Comparison of ENCODE assay signal across 8 mouse cellular contexts in genomic region chr14:55062626-55063025, GRCm38 (mm10). TPM values are rescaled to one million over a fixed set of nuclear protein-coding genes. Genes with fewer than 3 reads are reported as not detected.
A peak's percentile ranks its signal among the peaks of the same experiment; 100 is the strongest.
DNase-seq lines count a peak whose midpoint lies in the region; ATAC-seq and TF ChIP-seq lines count a peak whose summit lies in the region.

No protein-coding gene starts in this region.

- ATAC-seq in embryonic facial prominence, embryonic 11.5 days (replicated peaks; ENCODE audit: insufficient number of reproducible peaks, low FRiP score, low TSS enrichment, low read depth), result peak; percentile 55; the same call in 1 of the 2 replicates
- ATAC-seq in intestine, embryonic 15.5 days, result peak; percentile 83
- ATAC-seq in megakaryocyte-erythroid progenitor cell, adult 5-6 weeks (replicated peaks; ENCODE audit: low FRiP score, low TSS enrichment, poor library complexity, severe bottlenecking), result peak; percentile 97

- no peaks in the 10 kb centered on the region for H3K9me3 ChIP-seq in embryonic facial prominence, embryonic 11.5 days (replicated peaks; ENCODE audit: control insufficient read depth, low read length)
- H3K9me3 ChIP-seq in intestine, embryonic 15.5 days, result no peaks in the 10 kb centered on the region

- H3K4me2 ChIP-seq in embryonic facial prominence, embryonic 11.5 days (ENCODE audit: low read depth, low read length), result 0 out of 2 replicates have a peak overlapping the region, but pooled peaks have one; percentile 7
- peak overlapping the region; percentile 30 for H3K4me2 ChIP-seq in intestine, embryonic 15.5 days (replicated peaks)

- WGBS in embryonic facial prominence, embryonic 11.5 days, result 22% methylated on average over 17 of the region's 17 CpGs
- WGBS in intestine, embryonic 15.5 days, result 25% methylated on average over 17 of the region's 17 CpGs

- peaks cover 4% of the 10 kb centered on the region for H3K36me3 ChIP-seq in embryonic facial prominence, embryonic 11.5 days (replicated peaks; ENCODE audit: control insufficient read depth, insufficient read depth, low read depth, low read length)
- no peaks in the 10 kb centered on the region for H3K36me3 ChIP-seq in intestine, embryonic 15.5 days

- TF ChIP-seq POLR2A in brain, embryonic 14.5 days (IDR thresholded peaks at IDR 0.05; ENCODE audit: borderline replicate concordance, extremely low read depth, insufficient read depth, insufficient read length, poor library complexity, severe bottlenecking), result no peak

- no peaks in the 10 kb centered on the region for H3K27me3 ChIP-seq in embryonic facial prominence, embryonic 11.5 days (ENCODE audit: control insufficient read depth, insufficient read depth, low read length)
- 0 out of 2 replicates have a peak, but pooled peaks cover 3% of the 10 kb centered on the region for H3K27me3 ChIP-seq in intestine, embryonic 15.5 days (replicated peaks)

- no peaks in the 10 kb centered on the region; the same call in 1 of the 2 replicates for H3K4me1 ChIP-seq in embryonic facial prominence, embryonic 11.5 days (ENCODE audit: control insufficient read depth, insufficient read depth, low read length)
- peaks cover 6% of the 10 kb centered on the region for H3K4me1 ChIP-seq in intestine, embryonic 15.5 days (replicated peaks)

- no peak overlapping the region for H3K27ac ChIP-seq in embryonic facial prominence, embryonic 11.5 days (replicated peaks; ENCODE audit: low read depth, low read length)
- H3K27ac ChIP-seq in intestine, embryonic 15.5 days, result no peak overlapping the region

- DNase-seq in kidney, postnatal 4 days, result peak; percentile 52 to 62
- no peak for DNase-seq in kidney, adult 18-20 months
- DNase-seq in brain, embryonic 14.5 days (ENCODE audit: low read depth), result peak; percentile 76
- peak; percentile 38 for DNase-seq in embryonic facial prominence, embryonic 11.5 days (ENCODE audit: low spot score)
- DNase-seq in thymus, postnatal 14 days, result peak; percentile 71
- no peak for DNase-seq in ovary, adult 18-20 months (ENCODE audit: low spot score)

- 0 out of 2 replicates have a peak overlapping the region, but pooled peaks have one; percentile 3 for H3K9ac ChIP-seq in embryonic facial prominence, embryonic 11.5 days (replicated peaks; ENCODE audit: low read length)
- H3K9ac ChIP-seq in intestine, embryonic 15.5 days, result no peak overlapping the region

- TF ChIP-seq CTCF in brain, embryonic 14.5 days (IDR thresholded peaks at IDR 0.05; ENCODE audit: borderline replicate concordance, extremely low read depth, insufficient read depth, insufficient read length), result no peak

- no peak overlapping the region for H3K4me3 ChIP-seq in embryonic facial prominence, embryonic 11.5 days (ENCODE audit: low read depth, low read length)
- 0 out of 2 replicates have a peak overlapping the region, but pooled peaks have one; percentile 3 for H3K4me3 ChIP-seq in intestine, embryonic 15.5 days (replicated peaks)

RNA-seq across cellular contexts. Expression of gene Zfhx2, which starts 29.5 kb away (rescaled TPM):
- polyA plus RNA-seq in brain, embryonic 14.5 days (2012; rRNA removed), result 10.4 and 34.9 TPM in 2 replicates
- polyA plus RNA-seq in embryonic facial prominence, embryonic 11.5 days (2014; fragmentation: Nextera tagmentation; extraction: Ambion mirVana), result 4.5 and 6.0 TPM in 2 replicates
- polyA plus RNA-seq in intestine, embryonic 15.5 days (2015; fragmentation: Nextera tagmentation; extraction: Ambion mirVana), result 3.8 and 4.4 TPM in 2 replicates
- 5.6 and 7.8 TPM in 2 replicates for total RNA-seq in megakaryocyte-erythroid progenitor cell, adult 5-6 weeks (2014; fragmentation: Nextera tagmentation)
- 0.19 and 1.4 TPM in 2 replicates for total RNA-seq in megakaryocyte-erythroid progenitor cell, adult 5-6 weeks (2017)

RNA-seq across cellular contexts. Expression of gene Thtpa, which starts 32.0 kb away (rescaled TPM):
- polyA plus RNA-seq in brain, embryonic 14.5 days (2012; rRNA removed), result 13.5 and 18.3 TPM in 2 replicates
- polyA plus RNA-seq in embryonic facial prominence, embryonic 11.5 days (2014; fragmentation: Nextera tagmentation; extraction: Ambion mirVana), result 19.0 and 19.6 TPM in 2 replicates
- 19.0 and 19.4 TPM in 2 replicates for polyA plus RNA-seq in intestine, embryonic 15.5 days (2015; fragmentation: Nextera tagmentation; extraction: Ambion mirVana)
- total RNA-seq in megakaryocyte-erythroid progenitor cell, adult 5-6 weeks (2014; fragmentation: Nextera tagmentation), result 9.2 and 10.4 TPM in 2 replicates
- total RNA-seq in megakaryocyte-erythroid progenitor cell, adult 5-6 weeks (2017), result 5.1 and 6.4 TPM in 2 replicates

RNA-seq across cellular contexts. Expression of gene Ap1g2, which starts 43.8 kb away (rescaled TPM):
- 13.6 and 20.6 TPM in 2 replicates for polyA plus RNA-seq in brain, embryonic 14.5 days (2012; rRNA removed)
- 8.4 and 13.4 TPM in 2 replicates for polyA plus RNA-seq in embryonic facial prominence, embryonic 11.5 days (2014; fragmentation: Nextera tagmentation; extraction: Ambion mirVana)
- polyA plus RNA-seq in intestine, embryonic 15.5 days (2015; fragmentation: Nextera tagmentation; extraction: Ambion mirVana), result 71.9 and 73.9 TPM in 2 replicates
- total RNA-seq in megakaryocyte-erythroid progenitor cell, adult 5-6 weeks (2014; fragmentation: Nextera tagmentation), result 66.7 and 109 TPM in 2 replicates
- 13.3 and 27.0 TPM in 2 replicates for total RNA-seq in megakaryocyte-erythroid progenitor cell, adult 5-6 weeks (2017)

RNA-seq across cellular contexts. Expression of gene Ngdn, which starts 47.4 kb away (rescaled TPM):
- 44.4 and 44.8 TPM in 2 replicates for polyA plus RNA-seq in brain, embryonic 14.5 days (2012; rRNA removed)
- polyA plus RNA-seq in embryonic facial prominence, embryonic 11.5 days (2014; fragmentation: Nextera tagmentation; extraction: Ambion mirVana), result 92.8 and 97.7 TPM in 2 replicates
- 83.1 and 84.9 TPM in 2 replicates for polyA plus RNA-seq in intestine, embryonic 15.5 days (2015; fragmentation: Nextera tagmentation; extraction: Ambion mirVana)
- total RNA-seq in megakaryocyte-erythroid progenitor cell, adult 5-6 weeks (2014; fragmentation: Nextera tagmentation), result 63.6 and 71.5 TPM in 2 replicates
- 53.4 and 64.6 TPM in 2 replicates for total RNA-seq in megakaryocyte-erythroid progenitor cell, adult 5-6 weeks (2017)

RNA-seq across cellular contexts. Expression of gene Jph4, which starts 54.1 kb away (rescaled TPM):
- polyA plus RNA-seq in brain, embryonic 14.5 days (2012; rRNA removed), result 147 and 155 TPM in 2 replicates
- 1.2 and 1.3 TPM in 2 replicates for polyA plus RNA-seq in embryonic facial prominence, embryonic 11.5 days (2014; fragmentation: Nextera tagmentation; extraction: Ambion mirVana)
- polyA plus RNA-seq in intestine, embryonic 15.5 days (2015; fragmentation: Nextera tagmentation; extraction: Ambion mirVana), result 1.6 and 1.7 TPM in 2 replicates
- total RNA-seq in megakaryocyte-erythroid progenitor cell, adult 5-6 weeks (2014; fragmentation: Nextera tagmentation), result not detected in 2 replicates
- total RNA-seq in megakaryocyte-erythroid progenitor cell, adult 5-6 weeks (2017), result 0.05 TPM in 1 of 2 replicates, not detected in the other

Comparison
In these comparisons a context has a peak if more than half of its experiments do, and no peak if none do; other contexts are left out.
1. DNase-seq: peak in kidney, postnatal 4 days (2 of 2), brain, embryonic 14.5 days (single experiment), embryonic facial prominence, embryonic 11.5 days (single experiment) and thymus, postnatal 14 days (single experiment); none in kidney, adult 18-20 months (single experiment) and ovary, adult 18-20 months (single experiment).
2. Peak in every context shown above with its lines, with median percentiles within 50 percentile points of each other: ATAC-seq.